Mouse (Mus musculus) cerebellum, postnatal 4 days (tissue): ENCODE measurements around the gene P2ry14.

Experiments
- DNase-seq, 2 experiments: peaks; one replicate each; pipeline ENCODE4 v3.0.0; 2022; ENCODE audit warnings: low spot score in 2 of 2, mixed read lengths in 1 of 2

P2ry14 gene

DNA sequence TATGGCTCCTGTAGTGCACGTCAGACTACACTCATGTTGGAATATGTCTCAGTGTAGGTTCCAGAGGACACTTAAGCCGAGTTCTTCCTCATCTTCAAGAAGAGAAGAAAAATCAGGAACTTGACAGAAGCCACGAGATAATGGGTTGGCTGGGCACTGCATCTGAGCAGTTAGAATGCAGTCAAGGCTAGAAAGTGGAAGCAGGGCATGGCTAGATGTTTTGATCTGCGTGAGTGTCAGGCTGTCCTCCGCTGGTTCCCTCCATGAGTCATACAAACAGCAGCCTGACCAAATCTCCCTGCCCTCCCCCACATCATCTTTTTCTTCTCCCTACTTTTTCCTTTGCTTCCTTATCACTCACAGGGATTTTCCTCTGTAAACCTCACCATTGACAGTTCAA is at the start of gene P2ry14:
Gene P2ry14 (minus strand): TSS at position 195 of the 400 bp plus-strand sequence.
- no peak for DNase-seq

DNA sequence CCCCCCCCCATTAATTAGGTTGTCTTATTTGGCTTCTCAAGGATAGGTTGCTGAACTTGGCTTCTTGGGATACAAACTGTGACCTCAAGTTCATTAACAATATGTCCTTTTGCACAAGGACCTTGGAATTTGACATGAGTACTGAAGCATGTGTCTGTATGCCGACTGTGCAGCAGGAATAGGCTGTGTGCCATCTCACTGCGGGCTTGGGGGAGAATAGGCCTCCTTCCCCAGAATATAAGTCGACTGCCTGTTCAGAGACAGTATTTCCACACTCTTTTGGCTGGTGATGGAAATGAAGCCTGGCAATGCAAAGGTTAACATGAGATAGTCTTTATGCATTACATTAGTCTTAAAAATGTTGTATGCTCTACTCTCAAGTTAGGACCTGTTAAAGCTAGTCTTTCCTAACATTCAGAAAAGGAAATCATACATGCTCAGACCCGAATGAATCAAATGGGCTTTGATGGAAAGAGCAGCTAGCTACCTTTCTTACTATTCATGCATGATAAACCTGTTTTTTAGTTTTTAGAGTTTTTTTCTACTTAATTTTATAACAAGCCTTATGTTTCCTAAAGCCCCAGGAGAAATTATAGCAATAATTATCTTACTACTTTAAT is 44.0 kb upstream of the P2ry14 start:
- no peak for DNase-seq

DNA sequence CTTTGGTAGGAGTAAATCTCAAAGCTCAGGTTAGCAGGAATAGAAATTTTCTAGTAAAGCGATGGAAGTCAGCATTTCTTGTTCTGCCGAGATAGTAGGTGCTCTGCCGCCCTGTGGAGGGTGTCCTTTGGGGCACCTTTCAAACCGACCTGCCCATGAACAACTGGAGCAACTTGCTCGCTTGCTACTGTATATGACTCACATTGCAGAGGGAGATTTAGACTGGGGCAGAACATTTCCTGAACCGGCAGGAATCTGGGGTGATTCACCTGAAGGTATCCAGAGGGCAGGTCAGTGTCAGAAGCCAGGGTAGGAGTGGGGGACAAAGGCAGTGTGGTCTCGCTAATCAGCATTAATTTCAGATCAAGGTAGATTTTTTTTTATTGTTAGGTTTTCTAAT is 41.5 kb upstream of the P2ry14 start, which contains the start of gene Gpr87:
Gene Gpr87 (minus strand): TSS at position 167 of the 400 bp plus-strand sequence.
- DNase-seq, result no peak

DNA sequence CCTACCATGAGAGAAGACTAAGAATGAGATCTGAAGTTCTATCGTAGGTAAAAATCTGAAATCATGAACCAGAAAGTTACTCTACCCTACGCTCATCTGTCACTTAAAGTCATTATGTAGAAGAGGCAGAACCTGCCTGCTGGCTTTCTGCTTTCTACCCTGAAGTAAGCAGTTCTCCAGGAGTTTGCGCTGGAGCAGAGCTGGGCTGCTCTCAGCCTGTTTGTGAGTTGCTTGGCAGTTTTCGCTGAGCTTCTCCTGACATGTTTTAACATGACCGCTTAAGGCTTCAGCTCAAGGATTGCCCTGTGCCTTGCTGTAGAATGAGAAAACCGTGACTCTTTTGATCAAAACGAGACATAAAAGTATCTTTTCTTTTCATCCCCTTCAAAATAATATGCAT is 40.7 kb upstream of the P2ry14 start:
- DNase-seq, result no peak

DNA sequence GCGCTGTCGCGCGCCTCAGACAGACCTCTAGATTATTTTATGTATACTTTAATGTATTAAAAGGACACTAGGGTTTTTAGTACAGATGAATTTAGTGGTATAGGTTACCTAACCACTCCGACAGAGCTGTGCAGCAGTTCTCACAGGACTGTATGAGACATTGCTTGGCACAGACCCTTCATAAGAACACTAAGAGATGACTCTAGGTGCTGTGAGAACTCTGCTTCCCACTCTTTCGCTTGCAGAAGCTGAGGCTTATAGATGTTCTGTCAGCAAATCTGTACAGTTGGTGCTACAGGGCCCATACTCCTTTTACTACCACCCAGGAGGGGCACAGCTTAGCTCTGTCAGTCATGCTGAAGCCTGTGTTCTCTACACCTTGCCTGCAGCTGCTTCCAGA is 38.3 kb upstream of the P2ry14 start:
- DNase-seq, result no peak

DNA sequence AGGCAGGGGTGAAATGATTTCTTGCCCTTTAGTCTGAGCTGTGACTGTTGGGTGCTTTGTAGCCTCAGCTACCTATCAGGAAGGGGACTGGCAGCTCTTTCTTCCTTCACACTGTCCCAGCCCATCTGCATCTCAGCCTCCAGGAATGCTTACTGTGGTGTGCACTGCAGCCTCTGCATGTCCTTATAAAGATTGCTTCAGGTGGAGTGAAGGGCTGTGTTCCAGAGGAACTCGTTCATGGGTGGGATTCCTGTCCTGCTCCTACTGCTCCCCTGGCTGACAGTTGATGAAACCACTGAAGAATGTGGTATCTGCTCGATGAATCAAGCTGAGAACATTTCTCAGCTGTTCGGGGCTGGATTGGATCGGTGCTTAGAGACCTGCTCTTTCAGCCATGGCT is 33.9 kb upstream of the P2ry14 start:
- no peak for DNase-seq

DNA sequence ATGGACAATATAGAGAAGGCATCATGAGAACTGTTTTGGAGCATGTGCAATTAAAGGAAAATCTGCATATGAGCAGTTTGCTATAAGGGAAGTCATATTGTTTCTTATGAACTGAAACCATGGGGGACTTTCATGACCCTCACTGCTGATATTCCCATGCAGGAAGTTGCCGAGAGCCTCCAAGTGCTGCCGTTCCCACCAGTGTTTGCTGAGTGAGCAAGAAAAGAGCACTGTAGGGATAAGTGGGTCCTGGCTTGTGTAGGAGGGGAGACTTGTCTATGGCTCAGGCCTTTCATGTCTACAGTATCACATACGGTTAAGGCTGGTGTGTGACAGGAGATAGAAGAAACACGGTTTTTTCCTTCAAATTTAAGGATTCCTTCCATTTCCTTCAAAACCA is 32.2 kb upstream of the P2ry14 start:
- DNase-seq, result no peak

DNA sequence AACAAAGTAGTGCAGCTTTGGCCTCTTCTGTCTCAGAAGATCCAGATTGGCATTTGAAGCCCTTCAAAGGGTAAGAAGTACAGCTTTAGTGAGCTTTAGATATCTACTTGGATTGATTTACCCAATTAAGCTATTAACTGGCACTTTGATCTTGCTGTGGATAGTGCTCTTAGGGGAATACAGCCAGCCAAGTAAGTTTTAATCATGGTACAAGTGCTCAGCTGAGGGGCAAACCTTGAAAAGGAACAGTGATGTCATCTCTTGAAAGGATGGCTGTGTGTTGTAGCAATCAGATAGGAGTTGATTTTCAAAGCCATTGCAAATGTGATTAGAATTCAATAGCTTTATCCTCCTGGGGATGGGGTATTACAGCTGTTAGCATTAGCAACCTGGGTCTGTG is 28.7 kb upstream of the P2ry14 start:
- no peak for DNase-seq

DNA sequence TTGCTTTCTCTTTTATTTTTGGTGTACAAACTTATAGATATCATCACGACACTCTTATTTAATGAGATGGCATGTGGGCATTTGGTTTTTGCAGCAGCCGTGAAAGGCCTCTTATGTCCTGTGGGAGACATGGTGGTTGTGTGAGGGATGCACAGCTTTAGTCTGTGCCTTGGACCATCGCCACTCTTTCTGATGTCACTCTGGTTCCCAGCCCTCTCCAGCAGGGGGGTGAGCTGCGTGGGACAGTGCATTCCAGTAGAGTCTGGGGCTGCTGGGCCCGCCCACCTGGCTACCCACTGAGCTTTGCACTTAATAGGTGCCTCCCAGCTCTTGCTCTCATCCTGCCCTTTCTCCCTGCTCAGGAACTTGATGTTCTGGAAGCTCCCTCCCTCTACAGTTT is 27.7 kb upstream of the P2ry14 start:
- no peak for DNase-seq

DNA sequence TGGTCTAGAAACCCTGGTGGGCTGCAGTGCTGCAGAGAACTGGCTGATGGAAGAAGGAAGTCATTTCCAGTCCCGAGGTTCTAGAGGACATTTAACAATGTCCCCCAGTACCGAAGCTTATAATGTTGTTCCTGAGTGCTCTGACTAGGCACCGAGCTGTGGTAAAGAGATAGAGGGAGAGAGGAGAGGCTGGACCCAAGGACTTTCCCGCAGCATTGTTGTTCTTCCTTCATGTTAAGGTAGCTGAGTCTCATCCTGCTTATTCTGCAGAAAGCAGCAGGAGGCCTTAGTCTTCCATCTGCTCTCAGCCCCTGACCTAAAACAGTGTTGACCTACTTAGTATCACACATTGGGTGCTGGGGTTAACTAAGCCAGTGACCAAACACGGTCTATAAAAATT is 23.5 kb upstream of the P2ry14 start:
- no peak for DNase-seq

DNA sequence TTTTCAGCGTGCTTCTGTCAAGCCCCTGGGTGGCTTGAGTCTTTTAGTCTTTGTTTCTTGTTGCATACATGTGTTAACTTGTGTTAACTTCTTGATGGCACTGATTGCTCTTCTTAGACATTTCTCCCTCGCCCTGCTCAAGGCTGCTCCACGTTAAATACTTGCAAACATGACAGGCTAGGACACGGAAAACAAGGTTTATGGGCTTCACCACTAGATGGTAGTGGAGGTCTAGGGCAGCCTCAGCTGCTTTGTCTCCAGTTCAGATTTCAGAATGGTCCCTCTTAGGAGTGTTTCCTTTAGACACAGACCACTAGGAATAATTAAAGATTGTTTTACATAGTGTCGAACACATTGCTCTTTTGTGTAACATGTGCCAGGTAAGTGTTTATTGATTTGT is 21.8 kb upstream of the P2ry14 start:
- DNase-seq, result peak in 1 of 2 experiments; percentile 28

DNA sequence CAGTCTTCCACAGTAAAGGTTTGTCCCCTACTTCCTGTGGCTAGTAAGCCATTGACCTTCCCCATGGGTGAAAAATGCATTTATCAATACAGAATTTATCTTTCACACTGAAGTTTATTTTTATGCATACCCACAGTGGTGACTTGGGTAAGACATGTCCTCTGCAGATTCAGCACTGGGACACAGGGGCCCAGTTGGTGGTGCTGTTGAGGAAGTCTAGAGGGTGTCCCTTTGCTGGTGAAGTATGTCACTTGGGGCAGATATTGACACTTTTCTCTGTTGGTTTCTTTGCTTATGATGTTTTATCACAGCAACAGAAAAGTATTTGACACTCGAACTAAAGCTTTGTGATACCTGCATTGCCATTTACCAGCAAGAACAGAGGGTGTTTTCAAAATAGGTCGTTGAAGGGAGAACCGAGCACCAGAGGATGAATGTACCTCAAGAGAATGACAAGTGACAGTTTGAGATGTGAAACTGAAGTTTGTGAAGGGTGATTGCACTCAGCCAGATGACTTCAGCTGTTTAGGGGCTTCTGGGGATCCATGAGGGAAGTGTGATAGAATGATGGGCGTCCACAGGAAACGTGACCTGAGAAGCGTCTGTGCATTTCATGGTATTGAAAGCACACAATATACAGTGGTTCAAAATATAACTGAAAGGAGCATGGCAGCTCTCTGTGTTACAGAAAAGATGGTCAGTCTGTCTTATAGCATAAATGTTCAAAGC is 21.2 kb upstream of the P2ry14 start:
- no peak for DNase-seq

DNA sequence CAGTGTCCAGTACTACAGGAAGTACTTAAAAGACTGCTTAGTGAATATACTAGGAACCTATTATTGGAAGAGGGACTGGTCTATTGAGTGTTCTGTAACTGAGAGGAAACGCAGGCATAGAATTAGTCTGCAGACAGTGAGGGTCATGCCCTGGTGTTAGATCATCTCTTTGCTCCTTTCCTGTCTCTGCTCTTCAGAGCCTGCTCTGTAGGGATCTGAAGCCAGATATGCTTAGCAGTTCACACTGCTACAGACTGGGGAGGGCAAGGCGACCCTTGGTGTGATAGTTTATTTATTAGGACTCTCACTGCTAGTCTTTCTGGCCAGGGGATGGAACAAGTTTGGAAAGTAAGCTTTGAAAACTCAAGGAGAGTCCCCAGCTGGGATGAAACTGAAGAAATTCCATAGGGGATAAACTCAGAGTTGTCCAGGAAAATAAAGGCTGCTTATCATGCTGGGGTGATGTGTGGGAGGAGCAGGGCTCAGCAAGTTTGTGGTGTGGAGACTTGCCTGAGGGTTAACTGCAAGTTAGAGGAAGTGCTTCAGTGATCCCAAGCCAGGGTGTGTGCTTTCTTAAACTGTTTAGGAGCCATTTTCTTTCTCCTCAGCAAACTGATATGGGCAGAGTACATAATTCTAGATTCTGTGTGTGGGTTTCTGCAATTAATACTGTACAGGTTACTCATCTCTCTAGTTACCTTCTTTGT is 16.7 kb upstream of the P2ry14 start:
- no peak for DNase-seq

DNA sequence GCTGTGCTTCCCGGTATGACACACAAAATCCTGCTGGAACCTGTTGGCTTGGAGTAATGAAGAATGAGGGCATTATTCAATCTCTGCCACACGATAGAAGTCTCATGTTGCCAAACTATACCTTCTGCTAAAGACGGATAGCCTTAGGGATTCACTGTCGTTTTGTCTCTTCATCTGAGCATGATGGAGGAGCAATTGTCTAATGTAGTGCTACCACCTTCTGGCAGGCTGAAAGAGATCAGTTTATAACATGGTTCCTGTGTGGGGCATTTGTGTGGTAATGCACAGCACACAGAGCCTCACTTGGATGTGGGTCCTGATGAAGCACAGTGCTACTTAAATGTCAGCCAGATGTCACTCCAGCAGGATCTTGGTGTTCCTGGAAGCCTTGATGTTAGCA is 15.8 kb upstream of the P2ry14 start:
- DNase-seq, result no peak

DNA sequence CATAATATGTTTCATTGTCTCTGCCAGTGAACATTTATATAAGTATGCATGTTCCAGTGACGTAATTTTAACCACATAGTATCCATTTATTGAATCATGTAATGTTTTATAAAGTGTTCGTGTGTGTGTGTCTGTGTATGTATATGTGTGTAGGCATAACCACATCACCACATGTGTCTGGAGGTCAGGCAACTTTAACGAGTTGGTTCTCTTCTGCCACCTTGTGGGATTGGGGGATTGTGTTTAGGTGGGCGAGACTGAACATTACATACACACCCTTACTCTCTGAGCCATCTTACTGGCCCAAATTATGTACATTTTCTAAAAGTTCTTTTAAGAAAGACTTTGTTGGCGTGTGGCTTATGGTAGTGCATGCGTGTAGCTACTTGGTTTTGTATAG is 15.1 kb upstream of the P2ry14 start:
- no peak for DNase-seq

DNA sequence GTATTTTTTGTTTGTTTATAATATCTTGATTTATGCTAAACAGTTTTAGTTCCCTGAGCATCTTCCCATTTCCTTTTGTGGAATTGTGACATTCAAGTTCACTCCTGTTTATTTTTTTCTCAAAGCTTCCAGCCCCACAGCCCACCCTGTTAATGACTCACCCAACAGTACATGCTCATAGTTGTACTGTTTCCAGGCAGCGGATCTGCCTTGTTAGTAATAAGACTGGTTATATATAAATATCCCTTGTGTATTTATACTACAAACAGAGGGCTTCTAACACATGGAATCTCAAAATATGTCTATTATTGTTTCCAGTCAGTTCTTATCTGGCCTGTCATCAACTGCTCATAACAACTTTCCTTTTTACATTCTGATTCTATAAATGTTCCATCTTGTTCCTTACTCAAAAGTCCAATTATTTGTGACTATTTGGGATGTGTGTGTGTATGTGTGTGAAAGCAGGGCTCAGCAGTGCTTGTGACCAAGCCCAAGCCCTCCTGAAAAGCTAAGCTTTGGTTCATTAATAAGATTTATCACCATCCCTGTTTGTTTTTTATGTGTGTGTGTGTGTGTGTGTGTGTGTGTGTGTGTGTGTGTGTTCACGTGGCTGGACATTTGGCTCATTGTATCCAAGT is 14.1 kb upstream of the P2ry14 start:
- DNase-seq, result no peak

DNA sequence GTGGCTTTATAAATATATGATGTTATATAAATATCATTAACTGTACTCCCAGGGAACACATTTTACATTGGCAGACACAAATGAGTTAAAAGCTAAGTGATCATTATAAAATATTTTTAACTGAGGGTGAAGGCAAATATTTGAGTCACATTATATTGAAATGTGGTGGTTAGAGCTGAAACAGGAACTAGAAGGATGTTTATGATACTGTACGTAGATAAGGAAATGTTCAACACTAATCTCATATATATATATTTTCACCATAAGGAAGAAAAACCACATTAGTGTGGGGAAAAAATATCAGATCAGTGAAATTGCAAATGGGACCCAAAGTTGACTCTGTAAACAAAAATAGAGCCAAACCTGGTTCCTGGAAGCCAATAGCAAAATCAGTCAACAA is 7.0 kb upstream of the P2ry14 start:
- no peak for DNase-seq

DNA sequence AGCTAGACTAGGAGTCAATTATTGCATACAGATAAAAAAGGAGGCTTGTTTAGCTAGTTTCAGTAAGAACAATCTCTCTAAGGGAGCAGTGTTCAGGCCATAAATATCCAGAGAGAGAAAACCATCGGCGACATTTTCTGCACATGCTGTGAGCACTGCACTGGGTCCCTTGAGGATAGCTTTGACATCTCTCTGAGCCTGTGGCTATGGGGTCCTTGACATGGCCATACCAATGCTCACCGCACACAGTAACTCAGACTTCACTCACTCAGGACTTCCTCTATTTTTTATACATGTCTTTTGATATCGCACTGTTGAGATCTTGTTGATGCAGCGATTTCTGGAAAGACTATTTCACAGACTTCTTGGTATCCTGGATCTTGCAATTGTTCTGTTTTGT is 3.6 kb upstream of the P2ry14 start:
- no peak for DNase-seq

DNA sequence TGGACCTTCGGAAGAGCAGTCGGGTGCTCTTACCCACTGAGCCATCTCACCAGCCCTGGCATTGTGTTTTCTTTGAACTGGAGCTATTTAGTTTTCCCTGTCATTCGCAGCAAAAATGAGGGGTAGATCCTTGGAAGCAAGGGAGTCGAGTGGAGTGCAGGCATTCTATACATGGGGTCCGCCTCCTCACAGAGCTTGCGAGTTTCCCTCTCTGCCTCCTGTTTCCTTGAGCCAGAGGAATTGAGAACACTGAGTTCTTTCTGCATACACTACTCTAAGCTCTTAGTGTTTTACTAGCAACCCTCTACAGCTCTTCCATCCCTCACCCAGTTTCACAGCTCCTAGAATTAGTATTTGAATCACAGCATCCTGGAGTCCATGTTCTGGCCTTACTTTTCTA is 2.0 kb upstream of the P2ry14 start:
- DNase-seq, result no peak

DNA sequence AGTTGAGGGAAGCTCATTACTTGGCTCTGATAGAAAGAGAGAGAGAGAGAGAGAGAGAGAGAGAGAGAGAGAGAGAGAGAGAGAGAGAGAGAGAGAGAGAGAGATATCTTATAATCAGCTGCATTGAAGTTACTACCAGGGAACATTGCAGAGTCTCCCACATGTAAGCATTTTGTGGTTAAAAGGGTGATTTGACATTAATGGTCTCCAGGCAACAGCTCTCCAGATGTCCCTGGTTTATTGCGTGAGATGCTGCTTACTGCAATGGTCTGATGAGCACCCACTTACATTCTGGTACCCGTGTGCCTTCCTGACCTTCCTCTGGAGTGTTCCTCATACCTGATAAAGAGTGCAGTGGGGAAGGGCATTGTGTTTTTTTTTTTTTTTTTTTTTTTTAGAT is 1.5 kb upstream of the P2ry14 start:
- no peak for DNase-seq

DNA sequence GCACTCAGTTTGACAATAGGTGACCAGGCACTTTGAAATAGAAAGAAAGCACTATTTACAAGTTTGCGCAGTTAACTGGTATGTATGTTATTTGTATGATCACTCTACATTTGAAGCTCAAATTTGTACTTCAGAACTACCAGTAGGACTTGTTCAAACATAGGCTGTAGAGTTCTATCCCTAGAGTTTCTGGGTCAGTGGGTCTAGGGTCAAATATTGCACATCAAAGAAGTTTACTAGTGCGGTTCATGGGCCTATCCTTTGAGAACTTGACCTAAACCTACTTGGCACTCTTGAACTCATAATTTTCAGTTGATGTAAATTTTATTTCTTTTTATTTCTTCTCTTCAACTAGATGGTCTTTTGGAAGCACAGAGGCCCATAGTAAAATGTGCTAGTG is 2.8 kb downstream of the P2ry14 start:
- DNase-seq, result no peak

DNA sequence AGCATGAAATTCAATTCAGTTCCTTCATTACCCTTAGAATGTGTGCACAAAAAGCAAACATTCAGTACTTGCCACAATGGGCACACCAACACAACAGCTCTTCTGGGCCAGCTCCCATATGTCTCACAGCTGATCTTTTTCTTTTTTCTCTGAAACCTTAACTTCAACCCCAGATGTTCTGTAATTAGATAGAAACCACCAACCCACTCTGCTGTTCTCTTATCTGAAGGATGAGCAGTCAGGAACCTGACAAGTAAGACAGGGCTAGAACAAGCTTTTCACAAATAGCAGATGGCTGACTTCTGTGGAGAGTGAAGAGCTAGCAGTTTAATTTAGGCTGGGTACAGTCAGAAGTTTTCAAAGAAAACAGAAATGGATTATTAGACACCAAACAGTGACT is 3.8 kb downstream of the P2ry14 start:
- DNase-seq, result no peak

DNA sequence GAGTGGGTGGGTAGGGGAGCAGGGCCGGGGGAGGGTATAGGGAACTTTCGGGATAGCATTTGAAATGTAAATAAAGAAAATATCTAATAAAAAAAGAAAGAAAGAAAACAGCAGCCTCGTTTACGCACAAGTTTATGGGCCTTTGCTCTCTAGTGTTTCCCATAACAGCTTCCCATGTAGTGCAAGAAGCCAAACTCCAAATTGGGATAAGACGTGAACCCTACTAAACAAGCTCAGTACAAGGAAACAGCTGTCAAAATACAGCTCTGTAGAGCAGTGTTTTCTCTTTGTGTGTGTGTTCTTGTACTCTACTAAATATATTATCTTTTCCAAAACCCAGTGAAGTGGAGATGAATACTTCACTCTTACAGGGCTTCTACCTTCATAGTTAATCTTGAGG is 8.2 kb downstream of the P2ry14 start:
- DNase-seq, result no peak
